Mouse (Mus musculus): Measurements from ENCODE around the gene Tmprss3. TPM values are rescaled to one million over a fixed set of nuclear protein-coding genes. Genes with fewer than 3 reads are reported as not detected.

The Tmprss3 gene
- polyA plus RNA-seq, 1 experiment: 0.92 TPM

GRCm38 (mm10) chr17:31187370-31187769 is 11.4 kb downstream of the Tmprss3 start:
- no peak overlapping the region for H3K27ac ChIP-seq (ENCODE audit: control insufficient read depth, insufficient read depth, low read length)
- peak; percentile 77 for DNase-seq
- no peak overlapping the region for H3K4me3 ChIP-seq (ENCODE audit: control insufficient read depth, insufficient read depth, low read length)
- H3K36me3 ChIP-seq (ENCODE audit: control insufficient read depth, insufficient read depth, low read length): no peaks in the 10 kb centered on the region
- no peaks in the 10 kb centered on the region for H3K27me3 ChIP-seq (ENCODE audit: control insufficient read depth, insufficient read depth, low read length)
- H3K4me1 ChIP-seq (replicated peaks; ENCODE audit: control insufficient read depth, insufficient read depth, low read length): peaks cover 30% of the 10 kb centered on the region
- WGBS: 19% methylated on average over 4 of the region's 4 CpGs
- no peak for TF ChIP-seq POLR2A (IDR thresholded peaks at IDR 0.05; ENCODE audit: control insufficient read depth, extremely low read depth, insufficient read depth, low read length, poor library complexity)
- TF ChIP-seq CTCF (IDR thresholded peaks at IDR 0.05; ENCODE audit: borderline replicate concordance, control insufficient read depth, extremely low read depth, insufficient read depth, low read length, poor library complexity): peak; percentile 89; the same call in 1 of the 2 replicates

DNA sequence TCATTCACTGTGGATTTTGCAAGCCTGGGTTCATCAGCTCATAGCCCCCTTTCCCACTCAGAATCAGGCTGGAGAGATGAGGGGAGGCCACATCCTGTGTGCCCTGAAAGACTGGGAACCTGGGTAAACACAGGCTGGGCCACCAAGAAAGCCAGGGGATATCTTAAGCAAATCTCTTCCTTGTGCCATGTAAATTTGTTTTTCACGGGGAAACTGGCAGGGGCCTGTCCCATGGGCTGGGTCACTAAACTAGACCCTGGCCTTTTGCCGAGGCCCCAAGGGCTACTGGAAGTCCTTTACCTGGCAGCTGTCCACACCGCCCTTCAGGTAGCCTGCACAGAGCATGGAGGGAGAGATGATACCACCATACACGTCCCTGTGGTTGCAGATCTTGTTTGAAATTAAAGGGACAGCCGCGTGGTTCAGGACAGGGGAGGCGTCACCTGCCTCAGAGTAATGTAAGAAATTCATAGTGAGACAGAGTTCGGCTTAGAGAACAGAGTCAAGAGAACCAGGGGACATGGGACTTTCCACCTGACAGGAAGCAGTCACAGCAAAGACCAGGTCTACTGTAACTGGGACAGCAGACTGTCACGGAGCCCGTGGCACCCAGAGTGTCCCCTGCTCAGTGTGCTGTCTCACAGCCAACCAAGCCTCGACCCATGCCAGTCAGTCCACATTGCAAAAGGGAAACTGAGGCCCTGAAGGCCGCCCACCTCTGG is 14.3 kb downstream of the Tmprss3 start:
- Histone ChIP-seq H3K36me3 (ENCODE audit: control insufficient read depth, insufficient read depth, low read length) (no peaks in the 10 kb centered on the region), H3K27me3 (ENCODE audit: control insufficient read depth, insufficient read depth, low read length) (no peaks in the 10 kb centered on the region), H3K4me1 (replicated peaks; ENCODE audit: control insufficient read depth, insufficient read depth, low read length) (peaks cover 21% of the 10 kb centered on the region), H3K4me3 (ENCODE audit: control insufficient read depth, insufficient read depth, low read length) (no peak overlapping the region), H3K27ac (ENCODE audit: control insufficient read depth, insufficient read depth, low read length) (peak overlapping the region; percentile 43; the same call in 1 of the 2 replicates)
- 80% methylated on average over 12 of the region's 12 CpGs for WGBS
- no peak for DNase-seq
- TF ChIP-seq POLR2A (IDR thresholded peaks at IDR 0.05; ENCODE audit: control insufficient read depth, extremely low read depth, insufficient read depth, low read length, poor library complexity) (no peak), CTCF (IDR thresholded peaks at IDR 0.05; ENCODE audit: borderline replicate concordance, control insufficient read depth, extremely low read depth, insufficient read depth, low read length, poor library complexity) (no peak)

- Histone ChIP-seq H3K36me3 (ENCODE audit: control insufficient read depth, insufficient read depth, low read length) (no peaks in the 10 kb centered on the region), H3K4me1 (replicated peaks; ENCODE audit: control insufficient read depth, insufficient read depth, low read length) (peaks cover 21% of the 10 kb centered on the region), H3K27ac (ENCODE audit: control insufficient read depth, insufficient read depth, low read length) (no peak overlapping the region), H3K4me3 (ENCODE audit: control insufficient read depth, insufficient read depth, low read length) (no peak overlapping the region), H3K27me3 (ENCODE audit: control insufficient read depth, insufficient read depth, low read length) (no peaks in the 10 kb centered on the region)
- no peak for TF ChIP-seq CTCF (IDR thresholded peaks at IDR 0.05; ENCODE audit: borderline replicate concordance, control insufficient read depth, extremely low read depth, insufficient read depth, low read length, poor library complexity)
- no peak for TF ChIP-seq POLR2A (IDR thresholded peaks at IDR 0.05; ENCODE audit: control insufficient read depth, extremely low read depth, insufficient read depth, low read length, poor library complexity)
- DNase-seq: no peak
- WGBS: 70% methylated on average over 12 of the region's 12 CpGs
Measured at GRCm38 (mm10) chr17:31183180-31183974, 15.4 kb downstream of the Tmprss3 start.

DNA sequence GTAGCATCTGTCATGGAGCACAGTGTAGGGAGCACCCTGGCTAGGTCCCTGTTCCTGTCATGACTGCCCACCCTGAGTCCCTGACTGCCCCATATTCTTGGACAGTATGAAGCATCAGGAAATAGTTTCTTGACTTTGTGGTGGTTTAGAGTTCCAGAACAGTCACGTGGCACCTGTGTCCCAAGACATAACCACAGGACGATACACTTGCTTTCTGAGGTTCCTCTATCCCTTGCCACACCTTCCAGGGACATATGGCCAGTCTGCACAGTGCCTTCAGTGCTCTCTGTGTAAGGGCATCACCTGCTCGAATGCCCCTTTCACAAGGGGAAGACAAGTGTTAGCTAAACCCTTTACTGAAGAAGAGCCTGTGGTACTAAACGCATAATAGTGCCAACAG is 17.3 kb downstream of the Tmprss3 start:
- Histone ChIP-seq H3K27me3 (ENCODE audit: control insufficient read depth, insufficient read depth, low read length) (no peaks in the 10 kb centered on the region), H3K36me3 (ENCODE audit: control insufficient read depth, insufficient read depth, low read length) (no peaks in the 10 kb centered on the region), H3K4me3 (ENCODE audit: control insufficient read depth, insufficient read depth, low read length) (no peak overlapping the region), H3K27ac (ENCODE audit: control insufficient read depth, insufficient read depth, low read length) (no peak overlapping the region), H3K4me1 (replicated peaks; ENCODE audit: control insufficient read depth, insufficient read depth, low read length) (peaks cover 21% of the 10 kb centered on the region)
- DNase-seq: no peak
- WGBS: 39% methylated on average over 4 of the region's 4 CpGs
- TF ChIP-seq POLR2A (IDR thresholded peaks at IDR 0.05; ENCODE audit: control insufficient read depth, extremely low read depth, insufficient read depth, low read length, poor library complexity): no peak
- TF ChIP-seq CTCF (IDR thresholded peaks at IDR 0.05; ENCODE audit: borderline replicate concordance, control insufficient read depth, extremely low read depth, insufficient read depth, low read length, poor library complexity): no peak

- TF ChIP-seq CTCF (IDR thresholded peaks at IDR 0.05; ENCODE audit: borderline replicate concordance, control insufficient read depth, extremely low read depth, insufficient read depth, low read length, poor library complexity) (no peak), POLR2A (IDR thresholded peaks at IDR 0.05; ENCODE audit: control insufficient read depth, extremely low read depth, insufficient read depth, low read length, poor library complexity) (no peak)
- H3K4me1 ChIP-seq (replicated peaks; ENCODE audit: control insufficient read depth, insufficient read depth, low read length): no peaks in the 10 kb centered on the region; the same call in 1 of the 2 replicates
- WGBS: 22% methylated on average over 4 of the region's 4 CpGs
- peak; percentile 56 for DNase-seq
- H3K27ac ChIP-seq (ENCODE audit: control insufficient read depth, insufficient read depth, low read length): no peak overlapping the region
- no peaks in the 10 kb centered on the region for H3K36me3 ChIP-seq (ENCODE audit: control insufficient read depth, insufficient read depth, low read length)
- no peaks in the 10 kb centered on the region for H3K27me3 ChIP-seq (ENCODE audit: control insufficient read depth, insufficient read depth, low read length)
- H3K4me3 ChIP-seq (ENCODE audit: control insufficient read depth, insufficient read depth, low read length): no peak overlapping the region
Measured at GRCm38 (mm10) chr17:31176321-31176720, 22.5 kb downstream of the Tmprss3 start.

GRCm38 (mm10) chr17:31169796-31170195 is 29.0 kb downstream of the Tmprss3 start:
- WGBS: 93% methylated on average over 5 of the region's 5 CpGs
- H3K4me3 ChIP-seq (ENCODE audit: control insufficient read depth, insufficient read depth, low read length): no peak overlapping the region
- H3K27me3 ChIP-seq (ENCODE audit: control insufficient read depth, insufficient read depth, low read length): no peaks in the 10 kb centered on the region
- no peak for DNase-seq
- no peaks in the 10 kb centered on the region for H3K36me3 ChIP-seq (ENCODE audit: control insufficient read depth, insufficient read depth, low read length)
- H3K4me1 ChIP-seq (replicated peaks; ENCODE audit: control insufficient read depth, insufficient read depth, low read length): peaks cover 4% of the 10 kb centered on the region
- no peak overlapping the region for H3K27ac ChIP-seq (ENCODE audit: control insufficient read depth, insufficient read depth, low read length)
- TF ChIP-seq CTCF (IDR thresholded peaks at IDR 0.05; ENCODE audit: borderline replicate concordance, control insufficient read depth, extremely low read depth, insufficient read depth, low read length, poor library complexity) (no peak), POLR2A (IDR thresholded peaks at IDR 0.05; ENCODE audit: control insufficient read depth, extremely low read depth, insufficient read depth, low read length, poor library complexity) (no peak)
